Mouse (Mus musculus) left cerebral cortex, adult 2 months (tissue): ENCODE results near the gene Stoml2. TPM values are rescaled to one million over a fixed set of nuclear protein-coding genes. Genes with fewer than 3 reads are reported as not detected.
"Not testable (repeated sequence)": the region's sequence is repeated elsewhere in the genome, so short reads cannot be mapped to it uniquely, and the experiment has no call there.

Experiments used
- DNase-seq, 2 experiments: peaks; one replicate each; pipeline ENCODE4 v3.0.0; 2021 to 2022; ENCODE audit warnings: low spot score in 2 of 2, mixed read lengths in 1 of 2; ENCODE audit errors: extremely low spot score in 1 of 2
- H3K27ac ChIP-seq: fragments of 200-600 bp; 2 replicates; pipeline ENCODE4 v1.8.1; 2022
- H3K4me3 ChIP-seq: fragments of 200-600 bp; 2 replicates; pipeline ENCODE4 v1.8.1; 2022
- CTCF ChIP-seq: fragments of 200-600 bp; IDR thresholded peaks from 2 replicates; pipeline ENCODE4 v1.8.1; 2022; ENCODE audit warnings: antibody characterized with exemption, mild to moderate bottlenecking, moderate library complexity
- intact Hi-C: fragments of 180-260 bp; cut with DNase I; formaldehyde crosslinking; loops from one replicate; pipeline ENCODE4 v1.15.1; 2025
- total RNA-seq, 2 experiments: library from RNA; stranded (reverse); gene quantifications; 2 replicates each; pipeline ENCODE4 v1.2.3; 2021

Stoml2 gene
- total RNA-seq, 2 experiments from 2014 or later, result 97.4 to 104 TPM

- TF ChIP-seq CTCF, result peak; percentile 4; the same call in 1 of the 2 replicates
- peak overlapping the region; percentile 81 for H3K4me3 ChIP-seq
- DNase-seq, result peak; percentile 61 to 66
- H3K27ac ChIP-seq, result peak overlapping the region; percentile 97
- intact Hi-C loops, result no loop called here
Measured at GRCm38 (mm10) chr4:42999451-43000140, 31.9 kb downstream of the Stoml2 start.

- no peak for TF ChIP-seq CTCF
- Histone ChIP-seq H3K27ac (no peak overlapping the region), H3K4me3 (peak overlapping the region; percentile 81)
- intact Hi-C loops, result no loop called here
- DNase-seq, result no peak
Measured at GRCm38 (mm10) chr4:42998022-42998421, 33.5 kb downstream of the Stoml2 start.

DNA sequence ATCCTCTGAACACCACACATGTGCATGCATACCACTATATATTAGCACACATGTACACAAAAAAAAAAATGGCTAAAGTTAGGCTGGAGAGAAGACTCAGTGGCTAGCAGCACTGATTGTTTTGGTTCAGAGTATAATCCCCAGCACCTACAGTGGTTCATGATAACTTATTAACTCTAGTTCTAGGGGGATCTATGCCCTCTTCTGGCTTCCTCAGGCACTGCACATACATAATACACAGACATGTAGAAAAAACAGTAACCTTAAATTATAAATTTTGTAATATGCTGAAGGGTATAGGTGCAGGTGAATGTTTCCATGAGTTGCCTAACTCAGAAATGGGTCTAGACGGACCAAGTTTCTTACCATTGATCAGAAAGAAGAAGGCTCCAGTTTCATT lies 43.2 kb downstream of the Stoml2 start:
- peak; percentile 30 for TF ChIP-seq CTCF
- intact Hi-C loops, result no loop called here
- DNase-seq, result no peak
- Histone ChIP-seq H3K4me3 (no peak overlapping the region), H3K27ac (no peak overlapping the region)

GRCm38 (mm10) chr4:42980467-42980866 lies 51.0 kb downstream of the Stoml2 start:
- H3K4me3 ChIP-seq, DNase-seq, H3K27ac ChIP-seq, intact Hi-C loops: not testable (repeated sequence)

DNA sequence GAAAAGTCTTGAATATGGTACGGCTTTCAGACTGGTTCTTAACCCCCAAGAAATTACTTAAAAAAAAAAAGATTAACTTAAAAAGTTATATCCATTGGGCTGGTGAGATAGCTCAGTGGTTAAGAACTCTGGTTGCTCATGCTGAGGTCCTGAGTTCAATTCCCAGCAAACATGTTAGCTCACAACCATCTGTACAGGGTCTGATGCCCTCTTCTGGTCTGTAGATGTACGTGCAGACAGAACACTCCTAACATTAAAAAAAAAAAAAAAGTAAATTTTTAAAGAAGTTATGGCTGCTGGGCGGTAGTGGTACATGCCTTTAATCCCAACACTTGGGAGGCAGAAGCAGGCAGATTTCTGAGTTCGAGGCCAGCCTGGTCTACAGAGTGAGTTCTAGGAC lies 53.4 kb downstream of the Stoml2 start:
- DNase-seq, result no peak
- no peak overlapping the region for H3K4me3 ChIP-seq
- TF ChIP-seq CTCF, result peak; percentile 34
- intact Hi-C loops, result no loop called here
- no peak overlapping the region for H3K27ac ChIP-seq

Other genes with a start within 250 kb of the Stoml2 start
- under 1 TPM in 1 of 2 experiments, not detected in 1; 0.11 TPM for gene Fam205a1, start 177.8 kb downstream of the Stoml2 start, total RNA-seq
- gene Gm12394, start 174.9 kb downstream of the Stoml2 start, total RNA-seq, result 1 to 10 TPM; 2.3 to 2.4 TPM
- gene Fam205c, start 157.5 kb downstream of the Stoml2 start, total RNA-seq, result 1 to 10 TPM; 1.0 to 1.8 TPM
- 100 to 1,000 TPM; 359 to 380 TPM for gene Phf24, start 115.0 kb downstream of the Stoml2 start, total RNA-seq
- 100 to 1,000 TPM; 216 to 338 TPM for gene Dnajb5, start 81.9 kb downstream of the Stoml2 start, total RNA-seq
- gene 1700022I11Rik, start 62.1 kb downstream of the Stoml2 start, total RNA-seq, result not detected
- gene Vcp, start 31.2 kb downstream of the Stoml2 start, total RNA-seq, result 100 to 1,000 TPM; 179 to 186 TPM
- gene Fancg, start 21.2 kb downstream of the Stoml2 start, total RNA-seq, result 10 to 100 TPM; 15.1 to 17.4 TPM
- 10 to 100 TPM; 30.9 to 31.1 TPM for gene Pigo, start 5.9 kb downstream of the Stoml2 start, total RNA-seq
- gene Fam214b, start 14.5 kb upstream of the Stoml2 start, total RNA-seq, result 10 to 100 TPM; 39.0 to 39.7 TPM
- gene Unc13b, start 27.2 kb upstream of the Stoml2 start, total RNA-seq, result 10 to 100 TPM; 68.1 to 70.9 TPM
- gene Atp8b5, start 235.4 kb upstream of the Stoml2 start, total RNA-seq, result under 1 TPM; 0.09 to 0.54 TPM